Mouse (Mus musculus): ENCODE results near the gene Scgb2b7. TPM values are rescaled to one million over a fixed set of nuclear protein-coding genes. Genes with fewer than 3 reads are reported as not detected.
"Not testable (repeated sequence)": the region's sequence is repeated elsewhere in the genome, so short reads cannot be mapped to it uniquely, and the experiment has no call there.

Scgb2b7 gene
- not detected for total RNA-seq (2021)
- long read RNA-seq, experiment 1 = 0 reads
- long read RNA-seq, experiment 2 = 0 reads

GRCm38 (mm10) chr7:31705657-31706056 lies at the start of gene Scgb2b7:
Scgb2b7 (minus strand) TSS chr7:31705757.
- not testable (repeated sequence) for DNase-seq (ENCODE audit: low spot score in 2 of 2)

GRCm38 (mm10) chr7:31712365-31712764 lies 6.8 kb upstream of the Scgb2b7 start, which contains the start of gene Scgb1b7:
Scgb1b7 (plus strand) TSS chr7:31712665.
- DNase-seq (ENCODE audit: low spot score in 2 of 2) = not testable (repeated sequence)

Other genes starting within 250 kb of the Scgb2b7 start
- not detected for gene Scgb1b7, start 6.9 kb upstream of the Scgb2b7 start, total RNA-seq (2021)

All from gastrocnemius, postnatal 4 days (tissue).